Mouse (Mus musculus): ENCODE measurements around the gene Pef1. TPM values are rescaled to one million over a fixed set of nuclear protein-coding genes. Genes with fewer than 3 reads are reported as not detected.

The Pef1 gene
- polyA plus RNA-seq, 1 experiment from 2014 or later = 66.5 TPM

DNA sequence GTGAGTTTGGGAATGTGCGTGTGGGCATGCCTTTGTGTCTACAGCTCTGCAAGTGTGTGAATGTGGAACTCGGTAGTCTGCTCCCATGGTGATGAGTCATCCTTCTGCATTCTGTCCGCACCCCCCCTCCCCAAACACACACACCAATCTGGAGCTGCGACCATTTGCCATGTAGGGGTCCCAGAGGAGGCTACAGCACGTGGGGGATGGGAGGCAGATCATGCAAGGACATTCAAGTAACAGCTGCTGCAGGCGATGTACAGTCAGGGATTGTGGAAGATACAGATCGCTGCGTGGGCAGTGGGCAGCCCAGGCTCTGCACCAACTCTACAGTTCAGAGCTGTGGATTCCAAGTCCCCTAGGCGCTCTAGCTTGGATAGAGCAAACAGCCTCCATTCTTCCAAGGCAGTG, 38.6 kb downstream of the Pef1 start:
- Histone ChIP-seq H3K9ac (no peak overlapping the region), H3K27me3 (peaks cover 69% of the 10 kb centered on the region), H3K27ac (no peak overlapping the region), H3K4me1 (peaks cover 14% of the 10 kb centered on the region), H3K4me3 (no peak overlapping the region), H3K36me3 (no peaks in the 10 kb centered on the region), H3K9me3 (no peaks in the 10 kb centered on the region), H3K4me2 (no peak overlapping the region)
- no peak for ATAC-seq (ENCODE audit: insufficient number of reproducible peaks, insufficient read depth, low FRiP score, low TSS enrichment, low read depth)
- WGBS = 54% methylated on average over 9 of the region's 9 CpGs

DNA sequence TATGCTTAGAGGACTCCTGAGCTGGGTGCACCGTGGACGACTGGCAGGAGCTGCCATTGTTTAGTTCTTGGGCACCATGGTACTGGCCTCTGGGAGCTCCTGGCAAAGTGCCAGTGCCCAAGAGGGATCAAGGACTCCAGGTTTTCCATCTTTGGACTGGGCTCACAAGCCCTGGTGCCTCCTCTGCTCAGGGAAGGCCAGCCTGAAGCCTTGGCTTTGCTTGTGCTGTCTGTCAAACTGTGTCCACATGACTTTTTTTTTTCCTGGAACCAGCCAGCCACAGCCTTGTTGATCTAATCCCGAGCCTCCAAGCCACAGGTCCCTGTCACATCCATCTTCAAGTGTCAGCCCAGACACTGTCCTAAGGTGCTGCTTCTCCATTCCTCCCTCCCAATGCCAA, 39.4 kb downstream of the Pef1 start:
- peaks cover 62% of the 10 kb centered on the region for H3K27me3 ChIP-seq
- peaks cover 14% of the 10 kb centered on the region for H3K4me1 ChIP-seq
- no peak overlapping the region for H3K27ac ChIP-seq
- no peak for ATAC-seq (ENCODE audit: insufficient number of reproducible peaks, insufficient read depth, low FRiP score, low TSS enrichment, low read depth)
- H3K36me3 ChIP-seq = no peaks in the 10 kb centered on the region
- no peak overlapping the region for H3K9ac ChIP-seq
- no peak overlapping the region for H3K4me3 ChIP-seq
- no peak overlapping the region for H3K4me2 ChIP-seq
- 61% methylated on average over 3 of the region's 3 CpGs for WGBS
- H3K9me3 ChIP-seq = no peaks in the 10 kb centered on the region

DNA sequence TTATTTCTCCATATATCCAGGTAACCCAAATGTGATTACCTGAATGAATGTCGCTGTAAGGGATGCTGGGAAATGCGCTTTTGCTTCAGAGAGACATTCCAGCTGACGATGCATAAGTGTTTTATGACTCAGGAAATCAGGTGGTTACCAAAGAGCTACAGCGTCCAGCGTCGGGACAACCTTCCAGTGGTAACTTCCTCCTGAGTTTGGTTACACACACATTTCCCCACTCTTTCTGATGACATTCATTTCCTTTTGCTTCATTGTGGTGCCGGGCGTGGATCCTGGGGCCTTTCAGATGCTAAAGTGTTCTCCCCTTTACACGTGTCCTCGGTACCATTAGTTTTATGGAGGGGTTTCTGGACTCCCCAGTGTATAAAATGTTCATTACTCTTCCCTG, 46.0 kb downstream of the Pef1 start:
- Histone ChIP-seq H3K9me3 (no peaks in the 10 kb centered on the region), H3K27ac (no peak overlapping the region)
- no peak for ATAC-seq (ENCODE audit: insufficient number of reproducible peaks, insufficient read depth, low FRiP score, low TSS enrichment, low read depth)

DNA sequence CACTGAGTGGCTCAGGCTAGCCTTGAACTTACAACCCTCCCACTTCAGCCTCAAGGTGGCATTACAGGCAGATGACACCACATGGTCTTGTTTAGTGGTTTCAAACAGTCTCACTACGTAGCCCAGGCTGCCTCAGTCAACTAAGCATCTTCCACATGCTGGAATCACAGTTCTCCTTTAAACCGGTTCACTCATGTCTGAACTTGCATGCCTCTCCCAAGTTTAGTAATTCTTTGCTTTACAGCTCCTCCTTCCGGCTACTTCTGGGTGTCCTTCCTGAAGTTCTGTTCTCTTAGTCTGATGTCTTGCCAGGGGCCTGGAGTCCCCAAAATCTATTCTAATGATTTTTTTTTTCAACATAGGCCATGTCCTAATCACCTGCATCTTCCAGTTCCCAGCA, 51.9 kb downstream of the Pef1 start:
- 60% methylated on average over 3 of the region's 3 CpGs for WGBS
- H3K4me3 ChIP-seq = no peak overlapping the region
- no peak overlapping the region for H3K4me2 ChIP-seq
- no peak overlapping the region for H3K9ac ChIP-seq
- ATAC-seq (ENCODE audit: insufficient number of reproducible peaks, insufficient read depth, low FRiP score, low TSS enrichment, low read depth) = no peak
- no peaks in the 10 kb centered on the region for H3K36me3 ChIP-seq
- no peak overlapping the region for H3K27ac ChIP-seq
- H3K9me3 ChIP-seq = no peaks in the 10 kb centered on the region
- H3K4me1 ChIP-seq = peaks cover 6% of the 10 kb centered on the region; the same call in 1 of the 2 replicates
- peaks cover 27% of the 10 kb centered on the region for H3K27me3 ChIP-seq

More for the DNA sequence above, 46.0 kb downstream of the Pef1 start:
- WGBS = 82% methylated on average over 10 of the region's 10 CpGs
- Histone ChIP-seq H3K4me3 (no peak overlapping the region), H3K4me1 (no peaks in the 10 kb centered on the region), H3K4me2 (no peak overlapping the region), H3K27me3 (peaks cover 27% of the 10 kb centered on the region), H3K9ac (no peak overlapping the region), H3K36me3 (no peaks in the 10 kb centered on the region)

DNA sequence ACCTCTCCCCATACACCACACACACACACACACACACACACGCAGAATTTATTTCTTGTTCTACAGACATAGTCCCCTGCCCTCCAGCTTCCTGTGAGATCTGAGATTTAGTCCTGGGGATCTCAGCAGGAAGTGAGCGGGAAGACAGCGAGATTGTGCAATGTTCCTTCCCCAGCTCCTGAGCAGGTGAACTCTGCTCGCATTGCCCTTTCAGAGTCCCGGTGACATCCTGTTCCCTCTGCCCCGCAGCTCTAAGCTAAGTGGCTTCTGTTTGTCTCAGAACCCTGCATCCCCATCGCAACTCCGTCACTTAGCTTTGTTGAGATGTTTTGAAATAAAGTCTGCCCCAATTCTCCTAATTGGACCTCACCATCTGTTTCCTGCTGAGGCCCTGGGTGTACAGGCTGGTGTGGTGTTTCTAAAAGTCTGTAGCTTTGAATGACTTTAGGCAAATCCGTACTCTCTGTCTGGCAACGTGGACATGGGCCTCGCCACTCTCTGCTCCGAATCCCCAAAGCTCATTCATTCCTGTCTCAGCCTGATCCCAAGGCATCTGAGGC, 54.5 kb downstream of the Pef1 start:
- Histone ChIP-seq H3K4me2 (no peak overlapping the region), H3K9me3 (no peaks in the 10 kb centered on the region), H3K4me3 (no peak overlapping the region), H3K9ac (no peak overlapping the region), H3K27ac (no peak overlapping the region), H3K27me3 (peaks cover 28% of the 10 kb centered on the region), H3K4me1 (peaks cover 6% of the 10 kb centered on the region; the same call in 1 of the 2 replicates), H3K36me3 (no peaks in the 10 kb centered on the region)
- 64% methylated on average over 12 of the region's 12 CpGs for WGBS
- no peak for ATAC-seq (ENCODE audit: insufficient number of reproducible peaks, insufficient read depth, low FRiP score, low TSS enrichment, low read depth)

DNA sequence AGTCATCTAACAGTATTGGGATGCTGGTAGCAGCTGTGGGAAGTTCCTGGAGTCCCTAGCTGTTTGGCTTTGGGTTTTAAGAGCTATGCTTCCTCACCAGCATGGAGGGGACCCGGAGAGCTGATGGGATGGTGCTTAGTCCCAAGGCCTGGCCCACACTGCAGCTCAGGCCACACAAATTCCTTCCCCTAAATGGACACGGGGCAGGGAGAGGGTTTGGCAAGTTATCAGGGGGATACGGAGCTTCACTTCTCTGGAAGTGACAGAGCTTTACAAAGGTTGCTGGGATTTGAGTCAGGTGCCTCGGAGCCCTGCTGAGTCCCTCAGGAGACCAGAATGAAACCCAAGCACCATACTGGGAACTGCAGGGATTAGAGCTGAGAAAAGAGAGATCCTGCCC, 59.0 kb downstream of the Pef1 start:
- Histone ChIP-seq H3K27ac (no peak overlapping the region), H3K9me3 (no peaks in the 10 kb centered on the region), H3K9ac (no peak overlapping the region), H3K4me1 (peaks cover 32% of the 10 kb centered on the region), H3K36me3 (no peaks in the 10 kb centered on the region), H3K27me3 (peaks cover 38% of the 10 kb centered on the region), H3K4me3 (no peak overlapping the region), H3K4me2 (no peak overlapping the region)
- 24% methylated on average over 4 of the region's 4 CpGs for WGBS
- ATAC-seq (ENCODE audit: insufficient number of reproducible peaks, insufficient read depth, low FRiP score, low TSS enrichment, low read depth) = no peak

DNA sequence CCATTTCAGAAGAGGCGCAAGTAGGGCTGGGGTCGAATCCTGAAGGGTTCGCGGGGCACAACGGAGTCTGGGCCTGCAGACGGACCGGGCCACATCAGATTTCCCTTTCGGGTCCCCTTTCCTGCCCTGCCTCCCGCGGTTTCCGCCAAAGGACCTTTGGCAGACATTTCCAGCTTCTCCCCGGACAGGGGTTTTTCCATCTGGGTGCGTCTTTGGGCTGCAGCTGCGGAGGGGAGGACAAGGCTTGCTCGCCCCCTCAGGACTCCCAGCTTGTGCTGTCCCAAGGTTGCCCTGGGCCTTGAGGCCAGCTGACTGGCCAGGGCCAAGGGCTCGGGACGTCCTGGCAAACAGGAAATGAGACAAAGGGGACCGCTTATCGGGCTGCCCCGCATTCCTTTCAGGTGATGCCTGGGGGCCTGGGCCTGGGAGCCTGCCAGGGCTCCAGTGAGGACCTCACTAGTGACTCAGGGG, 61.1 kb downstream of the Pef1 start:
- Histone ChIP-seq H3K4me1 (peaks cover 51% of the 10 kb centered on the region), H3K9ac (peak overlapping the region; percentile 66), H3K36me3 (no peaks in the 10 kb centered on the region), H3K4me3 (peak overlapping the region; percentile 19), H3K27ac (0 out of 2 replicates have a peak overlapping the region, but pooled peaks have one; percentile 28), H3K4me2 (peak overlapping the region; percentile 50), H3K27me3 (peaks cover 38% of the 10 kb centered on the region), H3K9me3 (no peaks in the 10 kb centered on the region)
- no peak for ATAC-seq (ENCODE audit: insufficient number of reproducible peaks, insufficient read depth, low FRiP score, low TSS enrichment, low read depth)
- WGBS = 6% methylated on average over 20 of the region's 20 CpGs

DNA sequence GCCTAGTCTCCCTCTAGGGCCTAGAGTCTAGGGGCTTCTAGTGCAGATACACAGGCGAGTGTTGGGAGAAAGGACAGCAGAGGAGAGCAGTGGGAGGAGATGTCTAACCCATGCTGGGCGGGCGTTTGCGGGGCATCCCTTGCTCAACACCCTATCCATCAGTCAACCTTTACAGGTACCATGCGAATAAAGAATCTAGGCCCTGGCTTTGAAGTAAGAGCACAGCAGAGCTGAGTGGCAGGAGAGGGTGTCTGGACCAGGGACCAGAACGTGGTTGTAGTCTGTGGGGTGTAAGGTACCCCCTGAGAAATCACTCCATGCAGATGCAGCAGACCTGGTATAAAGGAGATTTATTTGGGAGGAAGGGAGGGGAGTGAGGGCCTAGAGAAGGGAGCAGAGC, 61.8 kb downstream of the Pef1 start:
- WGBS = 73% methylated on average over 6 of the region's 6 CpGs
- H3K9ac ChIP-seq = no peak overlapping the region
- H3K36me3 ChIP-seq = no peaks in the 10 kb centered on the region
- ATAC-seq (ENCODE audit: insufficient number of reproducible peaks, insufficient read depth, low FRiP score, low TSS enrichment, low read depth) = no peak
- H3K4me1 ChIP-seq = peaks cover 55% of the 10 kb centered on the region
- no peak overlapping the region for H3K4me2 ChIP-seq
- H3K9me3 ChIP-seq = no peaks in the 10 kb centered on the region
- H3K27me3 ChIP-seq = peaks cover 38% of the 10 kb centered on the region
- no peak overlapping the region for H3K4me3 ChIP-seq
- H3K27ac ChIP-seq = no peak overlapping the region

DNA sequence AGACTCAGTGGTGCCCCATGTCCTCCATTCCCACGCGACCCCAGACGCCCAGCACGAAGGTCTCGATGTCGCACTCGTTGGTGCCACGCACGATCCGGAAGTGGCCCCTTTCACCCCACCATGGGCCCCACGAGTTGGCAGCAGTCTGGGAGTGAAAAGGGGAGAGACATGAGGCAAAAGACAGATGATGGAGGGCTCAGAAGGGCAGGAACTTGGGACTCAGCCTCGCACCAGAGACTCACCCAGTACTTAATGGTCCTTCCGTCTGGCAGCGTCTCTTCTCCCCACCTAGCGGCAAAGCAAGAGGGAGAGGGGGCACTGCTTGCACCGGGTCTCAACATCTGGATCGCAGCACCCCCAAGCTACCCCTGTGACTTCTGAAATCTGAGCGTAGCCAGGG, 63.7 kb downstream of the Pef1 start:
- H3K4me1 ChIP-seq = peaks cover 55% of the 10 kb centered on the region
- H3K9ac ChIP-seq = peak overlapping the region; percentile 0; the same call in 1 of the 2 replicates
- H3K36me3 ChIP-seq = no peaks in the 10 kb centered on the region
- H3K27ac ChIP-seq = peak overlapping the region; percentile 28; the same call in 1 of the 2 replicates
- 64% methylated on average over 17 of the region's 18 CpGs for WGBS
- ATAC-seq (ENCODE audit: insufficient number of reproducible peaks, insufficient read depth, low FRiP score, low TSS enrichment, low read depth) = no peak
- H3K27me3 ChIP-seq = peaks cover 35% of the 10 kb centered on the region
- no peaks in the 10 kb centered on the region for H3K9me3 ChIP-seq
- H3K4me2 ChIP-seq = peak overlapping the region; percentile 4; the same call in 1 of the 2 replicates
- H3K4me3 ChIP-seq = no peak overlapping the region

DNA sequence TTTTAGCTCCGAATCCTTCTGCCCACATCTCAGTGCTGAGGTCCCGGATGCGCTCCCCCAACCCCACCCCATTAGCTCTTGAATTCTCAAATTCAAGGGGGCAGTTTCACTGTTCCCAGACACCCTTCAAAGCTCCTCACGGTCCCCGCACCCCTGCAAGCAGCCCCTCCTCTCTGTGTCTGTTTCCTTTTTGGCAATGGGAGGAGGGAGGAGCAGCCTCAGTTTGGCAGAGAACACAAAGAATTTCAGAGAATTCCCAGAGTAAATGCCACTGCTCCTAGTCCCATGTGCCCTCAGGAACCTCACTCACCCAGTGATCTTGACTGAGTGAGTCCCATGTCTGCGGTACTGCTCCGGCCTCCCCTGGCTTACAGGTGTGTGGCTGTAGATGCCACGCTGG, 64.2 kb downstream of the Pef1 start:
- Histone ChIP-seq H3K9me3 (no peaks in the 10 kb centered on the region), H3K4me1 (peaks cover 59% of the 10 kb centered on the region), H3K9ac (peak overlapping the region; percentile 0; the same call in 1 of the 2 replicates), H3K4me2 (peak overlapping the region; percentile 4), H3K36me3 (no peaks in the 10 kb centered on the region), H3K27me3 (peaks cover 30% of the 10 kb centered on the region), H3K4me3 (no peak overlapping the region), H3K27ac (peak overlapping the region; percentile 62; the same call in 1 of the 2 replicates)
- no peak for ATAC-seq (ENCODE audit: insufficient number of reproducible peaks, insufficient read depth, low FRiP score, low TSS enrichment, low read depth)
- WGBS = 60% methylated on average over 8 of the region's 8 CpGs

DNA sequence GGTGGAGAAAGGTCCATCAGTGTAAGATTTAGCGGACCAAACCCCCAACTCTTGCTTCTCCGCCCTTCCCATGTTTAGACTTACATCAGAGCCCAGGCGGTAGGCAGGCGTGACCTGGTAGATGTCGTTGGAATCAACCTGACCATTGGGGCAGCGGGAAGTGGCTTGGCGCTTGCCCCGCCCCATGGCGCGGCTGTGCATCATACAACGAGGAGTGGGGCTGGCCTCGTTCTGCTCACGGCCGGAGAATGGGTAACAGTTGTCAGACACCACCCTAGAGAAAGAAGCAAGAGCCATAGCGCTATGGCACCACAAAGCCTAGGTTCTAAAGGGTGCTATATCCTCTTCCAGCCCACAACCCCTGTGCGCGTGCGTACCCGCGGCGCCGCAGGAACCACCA, 65.0 kb downstream of the Pef1 start:
- Histone ChIP-seq H3K4me1 (peaks cover 62% of the 10 kb centered on the region), H3K4me3 (peak overlapping the region; percentile 10; the same call in 1 of the 2 replicates), H3K9me3 (no peaks in the 10 kb centered on the region), H3K9ac (0 out of 2 replicates have a peak overlapping the region, but pooled peaks have one; percentile 11), H3K27me3 (peaks cover 24% of the 10 kb centered on the region), H3K4me2 (peak overlapping the region; percentile 34), H3K27ac (no peak overlapping the region), H3K36me3 (no peaks in the 10 kb centered on the region)
- ATAC-seq (ENCODE audit: insufficient number of reproducible peaks, insufficient read depth, low FRiP score, low TSS enrichment, low read depth) = no peak
- WGBS = 56% methylated on average over 22 of the region's 22 CpGs

DNA sequence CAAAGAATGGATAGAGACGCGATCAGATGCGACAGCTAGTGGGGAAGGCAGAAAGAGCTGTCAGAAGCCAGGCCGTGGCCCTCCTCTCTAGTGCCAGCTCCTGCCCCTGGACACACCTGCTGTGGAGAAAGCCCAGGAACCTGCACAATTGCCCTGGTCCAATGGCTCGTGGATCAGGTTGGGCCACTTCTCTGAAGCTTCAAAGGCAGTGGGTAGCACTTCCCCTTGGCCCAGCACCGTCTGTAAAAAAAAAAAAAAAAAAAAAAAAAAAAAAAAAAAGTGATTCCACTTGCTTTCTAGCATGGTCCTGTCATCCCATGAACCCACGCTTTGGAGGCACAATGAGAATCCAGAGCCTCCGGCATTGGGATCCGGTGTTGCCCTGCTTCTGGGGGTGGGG, 65.5 kb downstream of the Pef1 start:
- ATAC-seq (ENCODE audit: insufficient number of reproducible peaks, insufficient read depth, low FRiP score, low TSS enrichment, low read depth) = no peak
- H3K4me1 ChIP-seq = peaks cover 61% of the 10 kb centered on the region
- peaks cover 22% of the 10 kb centered on the region for H3K27me3 ChIP-seq
- H3K4me2 ChIP-seq = peak overlapping the region; percentile 34
- no peaks in the 10 kb centered on the region for H3K36me3 ChIP-seq
- H3K9ac ChIP-seq = 0 out of 2 replicates have a peak overlapping the region, but pooled peaks have one; percentile 11
- H3K27ac ChIP-seq = no peak overlapping the region
- peak overlapping the region; percentile 10; the same call in 1 of the 2 replicates for H3K4me3 ChIP-seq
- no peaks in the 10 kb centered on the region for H3K9me3 ChIP-seq
- WGBS = 39% methylated on average over 9 of the region's 9 CpGs

Measured in embryonic facial prominence, embryonic 13.5 days (tissue).